Mouse (Mus musculus) heart, embryonic 10.5 days (tissue): ENCODE measurements around the gene Nudt10. TPM values are rescaled to one million over a fixed set of nuclear protein-coding genes. Genes with fewer than 3 reads are reported as not detected.
A peak's percentile ranks its signal among the peaks of the same experiment; 100 is the strongest.
"Not testable (repeated sequence)": the region's sequence is repeated elsewhere in the genome, so short reads cannot be mapped to it uniquely, and the experiment has no call there.

ENCODE experiments used
- DNase-seq: peaks from one replicate; pipeline ENCODE4 v3.0.0-alpha.2; 2017; ENCODE audit warnings: low spot score
- H3K27ac ChIP-seq: fragments of 300-500 bp; sonication (generic); 2 replicates; pipeline ENCODE4 v1.5.1; 2016; ENCODE audit warnings: mild to moderate bottlenecking
- H3K27me3 ChIP-seq: fragments of 300-500 bp; sonication (generic); 2 replicates; pipeline ENCODE4 v1.6.1; 2016; ENCODE audit warnings: mild to moderate bottlenecking; ENCODE audit not compliant: poor library complexity, insufficient read depth, severe bottlenecking
- H3K36me3 ChIP-seq: fragments of 300-500 bp; sonication (generic); 2 replicates; pipeline ENCODE4 v1.6.1; 2016; ENCODE audit warnings: mild to moderate bottlenecking, moderate library complexity
- H3K4me1 ChIP-seq: fragments of 300-500 bp; sonication (generic); 2 replicates; pipeline ENCODE4 v1.6.1; 2016; ENCODE audit warnings: mild to moderate bottlenecking
- H3K4me3 ChIP-seq: fragments of 300-500 bp; sonication (generic); 2 replicates; pipeline ENCODE4 v1.5.1; 2016; ENCODE audit warnings: mild to moderate bottlenecking, moderate library complexity
- H3K9me3 ChIP-seq: fragments of 300-500 bp; sonication (generic); 2 replicates; pipeline ENCODE4 v1.6.1; 2016; ENCODE audit warnings: mild to moderate bottlenecking, moderate library complexity
- WGBS: fragments of 180-500 bp; shearing (Covaris S2); methylation state at CpG from one replicate; pipeline ENCODE4 v1.1.7; 2016; 5-methylcytosine and 5-hydroxymethylcytosine counted together
- polyA plus RNA-seq: library from polyadenylated mRNA; unstranded; fragments of >200 nt; fragmentation: Nextera tagmentation; extraction: Ambion mirVana; gene quantifications from 2 replicates; pipeline ENCODE4 v1.2.1, GENCODE M21; 2016

The Nudt10 gene
- polyA plus RNA-seq: 5.7 and 6.0 TPM in 2 replicates

DNA sequence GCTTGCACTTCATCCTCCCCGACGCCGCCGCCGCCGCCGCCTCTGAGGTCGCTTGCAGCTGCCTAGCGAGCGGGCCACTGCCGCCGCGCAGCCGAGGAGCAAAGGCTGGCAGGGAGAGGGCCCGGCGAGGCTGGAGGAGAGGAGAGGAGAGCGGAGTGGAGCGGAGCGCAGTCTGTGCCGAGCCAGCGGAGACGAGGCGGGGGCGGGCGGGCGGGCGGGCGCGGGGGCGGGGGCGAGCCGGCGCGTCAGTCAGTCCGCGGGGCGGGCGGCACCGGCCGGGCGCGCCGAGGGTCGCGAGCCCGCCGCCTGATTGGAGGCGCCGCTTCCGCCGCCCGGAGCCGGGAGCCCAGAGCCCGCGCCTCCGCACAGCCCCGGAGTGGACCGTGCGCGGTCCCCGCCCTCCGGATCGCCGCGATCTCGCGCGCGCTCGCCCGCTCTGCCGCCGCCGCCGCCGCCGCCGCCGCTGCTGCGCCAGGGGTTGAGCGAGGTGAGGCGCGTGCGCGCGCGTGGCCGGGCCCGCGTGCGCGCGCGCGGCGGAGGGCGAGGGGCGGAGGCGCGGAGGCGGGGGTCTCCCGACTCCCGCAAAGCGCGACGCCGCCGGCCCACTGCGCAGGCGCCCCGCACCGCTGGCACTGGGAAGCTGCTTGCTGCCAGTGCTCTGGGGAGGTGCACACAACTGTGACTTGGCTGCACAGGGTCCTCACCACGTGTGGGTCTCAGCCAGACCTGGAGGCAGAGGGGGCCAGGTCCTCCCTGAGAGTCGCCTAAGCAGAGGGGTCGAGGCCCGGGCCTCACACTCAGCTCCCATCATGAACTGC, at the start of gene Nudt10:
Nudt10 (minus strand) TSS at position 193 of the 818 bp plus-strand sequence.
- H3K27ac ChIP-seq, H3K27me3 ChIP-seq, H3K36me3 ChIP-seq, DNase-seq, H3K4me1 ChIP-seq, H3K9me3 ChIP-seq: not testable (repeated sequence)
- 17% methylated on average over 14 of the region's 116 CpGs for WGBS
- peak within 1 kb of the TSS; percentile 42 for H3K4me3 ChIP-seq

DNA sequence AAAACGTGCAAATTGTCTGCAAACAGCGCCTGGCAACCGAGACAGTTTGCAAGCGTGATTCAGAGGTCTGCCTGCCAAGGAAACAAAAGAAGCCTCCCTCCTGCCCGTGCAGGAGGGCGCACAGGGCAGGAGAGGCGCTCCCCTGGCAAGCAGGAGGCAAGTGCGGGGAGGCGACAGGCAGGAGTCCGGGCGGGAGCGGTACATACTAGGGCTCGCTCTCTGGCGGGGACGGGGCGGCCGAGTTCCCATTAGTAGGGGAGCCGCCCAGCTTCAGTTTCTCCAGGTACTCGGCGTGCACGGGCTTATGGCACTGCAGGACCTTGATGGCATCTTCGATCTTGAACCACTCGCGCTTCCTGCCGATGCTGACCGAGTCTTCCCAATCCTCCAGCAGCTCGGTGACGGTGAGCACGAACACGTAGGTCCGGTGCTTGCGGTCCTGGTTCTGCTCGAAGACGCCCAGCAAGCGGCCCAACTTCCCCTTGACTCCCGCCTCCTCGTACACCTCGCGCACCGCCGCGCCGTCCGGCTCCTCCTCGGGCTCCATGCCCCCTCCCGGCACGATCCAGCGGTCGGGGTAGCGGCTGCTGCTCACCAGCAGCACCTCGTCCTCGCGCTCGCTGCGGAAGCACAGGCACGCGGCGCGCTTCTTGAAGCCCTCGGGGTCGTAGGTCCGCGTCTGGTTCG, 536 bp downstream of the Nudt10 start:
- WGBS: 25% methylated on average over 20 of the region's 64 CpGs
- H3K9me3 ChIP-seq, H3K4me1 ChIP-seq, H3K36me3 ChIP-seq, H3K27ac ChIP-seq, DNase-seq, H3K27me3 ChIP-seq: not testable (repeated sequence)
- peak overlapping the region; percentile 42 for H3K4me3 ChIP-seq

- no peaks in the 10 kb centered on the region for H3K9me3 ChIP-seq
- DNase-seq: no peak
- H3K27ac ChIP-seq: no peak overlapping the region
- 20% methylated on average over 12 of the region's 12 CpGs for WGBS
- H3K36me3 ChIP-seq: no peaks in the 10 kb centered on the region
- peak overlapping the region; percentile 42 for H3K4me3 ChIP-seq
- H3K27me3 ChIP-seq: no peaks in the 10 kb centered on the region
- H3K4me1 ChIP-seq: no peaks in the 10 kb centered on the region
Measured at GRCm38 (mm10) chrX:6171718-6172117, 1.1 kb downstream of the Nudt10 start.

Other genes with a start within 250 kb of the Nudt10 start
- 6.8 and 7.4 TPM in 2 replicates for gene Nudt11, start 125.6 kb downstream of the Nudt10 start, polyA plus RNA-seq
- gene AU022751, start 89.6 kb downstream of the Nudt10 start, polyA plus RNA-seq: 0.06 TPM in 1 of 2 replicates, not detected in the other
- gene Bmp15, start 147.7 kb upstream of the Nudt10 start, polyA plus RNA-seq: 0.16 and 0.22 TPM in 2 replicates
- 5.4 and 5.7 TPM in 2 replicates for gene Shroom4, start 226.8 kb upstream of the Nudt10 start, polyA plus RNA-seq